Mouse (Mus musculus) heart, adult 9 months (tissue): ENCODE results near the gene Mfsd4b4.
"Not testable (repeated sequence)": the region's sequence is repeated elsewhere in the genome, so short reads cannot be mapped to it uniquely, and the experiment has no call there.

Experiments used
- DNase-seq, 2 experiments: peaks; one replicate each; pipeline ENCODE4 v3.0.0; 2022; ENCODE audit warnings: low spot score in 2 of 2

The Mfsd4b4 gene

GRCm38 (mm10) chr10:39898874-39899371 is at the start of gene Mfsd4b4:
Mfsd4b4 (minus strand) TSS chr10:39899238.
- peak; percentile 85 to 88 for DNase-seq

DNA sequence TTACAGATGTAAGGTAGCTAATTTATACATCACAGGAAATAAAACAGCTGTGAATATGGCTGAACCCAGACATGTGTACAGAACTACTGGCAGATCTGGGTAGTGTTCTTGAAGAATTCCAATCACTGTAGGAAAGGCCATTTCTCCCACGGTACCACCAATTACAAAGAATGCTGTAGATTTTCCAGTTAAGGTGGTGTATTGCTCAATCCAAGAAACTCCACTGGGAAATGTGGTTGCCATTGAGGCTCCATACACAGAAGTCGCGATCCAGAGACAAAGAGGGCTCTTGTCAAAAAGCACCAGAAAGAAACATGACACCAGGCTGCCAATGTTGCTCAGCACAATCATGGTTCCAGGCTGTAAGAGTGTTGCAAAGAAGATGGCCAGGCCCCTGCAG is 48.2 kb upstream of the Mfsd4b4 start:
- not testable (repeated sequence) for DNase-seq

DNA sequence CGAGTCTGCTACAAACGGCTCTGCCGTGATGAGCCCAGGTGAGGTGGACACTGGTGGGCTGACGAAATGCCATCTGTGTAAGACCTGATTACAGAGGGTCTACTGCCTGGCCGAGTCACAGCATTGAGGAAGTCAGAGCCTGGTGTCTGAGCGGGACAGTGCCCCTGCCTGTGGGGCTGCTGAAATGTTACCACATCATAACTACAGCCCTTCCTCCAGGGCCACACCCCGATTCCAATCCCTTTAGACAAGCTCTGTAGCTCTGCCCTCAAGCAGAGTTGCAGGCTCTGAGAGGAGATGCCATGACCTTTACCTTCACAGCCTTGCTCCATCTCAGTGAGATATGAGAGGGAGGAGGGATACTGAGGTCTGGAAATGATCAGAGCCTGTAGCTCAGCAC is 37.5 kb upstream of the Mfsd4b4 start:
- DNase-seq: no peak

DNA sequence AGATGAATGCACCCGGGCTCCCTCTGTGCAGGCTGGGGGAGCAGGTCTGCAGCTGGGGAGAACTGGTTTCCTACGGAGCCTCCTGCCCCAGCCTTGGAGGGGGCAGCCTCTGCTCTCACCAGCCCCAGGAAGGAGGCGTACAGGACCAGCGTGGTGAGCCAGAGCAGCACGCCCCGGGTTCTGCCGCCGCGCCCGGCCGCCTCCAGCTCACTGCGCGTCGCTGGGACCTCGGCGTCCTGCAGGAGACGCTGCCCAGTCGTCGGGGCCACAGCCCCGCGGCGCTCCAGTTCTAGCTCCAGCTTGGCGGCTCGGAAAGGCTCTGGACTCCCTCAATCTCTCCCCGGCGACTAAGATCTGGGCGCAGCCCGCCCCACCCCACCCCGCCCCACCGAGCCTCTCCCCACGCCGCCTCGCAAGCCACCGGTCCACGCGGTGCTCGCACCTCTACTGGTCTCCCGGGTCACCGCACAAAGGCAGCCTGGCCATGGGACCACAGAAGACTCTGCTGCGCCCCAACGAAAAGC is 27.6 kb upstream of the Mfsd4b4 start, which contains the start of gene Mfsd4b2:
Gene Mfsd4b2, minus strand, starts transcription at position 308 of the 524 bp plus-strand sequence.
- no peak for DNase-seq

- not testable (repeated sequence) for DNase-seq
Observed at GRCm38 (mm10) chr10:39924556-39924955, 25.5 kb upstream of the Mfsd4b4 start.

- DNase-seq: no peak
Observed at GRCm38 (mm10) chr10:39912616-39913015, 13.6 kb upstream of the Mfsd4b4 start.

DNA sequence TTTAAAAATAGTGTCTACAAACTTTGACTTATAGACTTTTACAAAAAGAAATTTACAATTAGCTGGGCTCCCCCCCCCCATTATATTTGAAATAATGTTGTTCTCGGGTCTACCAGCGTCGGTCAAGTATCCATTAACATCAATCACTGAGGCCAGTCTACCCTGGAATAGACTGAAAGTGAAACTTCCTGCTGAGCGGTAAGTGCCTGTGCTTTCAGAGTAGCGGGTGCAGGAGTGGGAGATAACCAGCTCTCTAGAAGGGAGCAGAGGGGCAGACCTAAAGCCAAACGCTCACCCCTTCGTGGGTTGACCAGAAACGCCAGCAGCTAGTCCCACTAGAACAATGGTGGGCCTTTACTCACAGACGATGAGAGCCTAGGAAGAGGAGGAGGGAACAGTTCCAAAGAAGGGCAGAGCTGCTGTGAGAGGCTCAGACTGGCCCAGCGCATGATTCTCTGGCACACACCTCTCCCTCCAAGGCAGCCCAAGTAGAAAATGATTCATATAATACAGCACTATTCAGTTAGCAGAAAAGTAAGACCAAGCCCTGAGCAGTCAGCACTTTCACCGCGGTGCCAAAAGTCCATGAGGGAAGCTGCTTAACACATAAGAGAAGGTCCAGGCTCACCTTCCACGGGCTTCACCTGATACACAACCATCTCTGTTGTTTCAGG is 9.9 kb upstream of the Mfsd4b4 start:
- no peak for DNase-seq

- DNase-seq: no peak
Observed at GRCm38 (mm10) chr10:39906799-39907658, 8.0 kb upstream of the Mfsd4b4 start.

DNA sequence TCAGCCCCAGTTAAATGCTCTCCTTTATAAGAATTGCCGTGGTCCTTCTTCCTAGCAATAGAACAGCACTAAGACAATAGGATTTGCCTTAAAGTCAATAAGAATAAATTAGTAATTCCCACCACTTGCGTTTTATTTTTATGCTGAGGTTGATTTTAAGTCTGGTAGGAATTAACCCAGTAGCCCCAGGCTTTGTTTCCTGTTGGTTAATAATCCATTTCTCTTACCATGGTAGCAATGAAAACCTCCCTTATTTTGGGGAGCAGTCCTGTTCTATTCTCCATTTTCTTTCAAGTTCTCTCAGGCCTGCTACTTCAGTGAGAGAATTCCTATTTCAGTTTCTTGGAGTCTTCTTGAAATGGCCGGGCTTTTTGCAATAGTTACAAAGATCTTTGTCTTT is 5.2 kb upstream of the Mfsd4b4 start:
- no peak for DNase-seq

- DNase-seq: no peak
Observed at GRCm38 (mm10) chr10:39896503-39896902, 2.5 kb downstream of the Mfsd4b4 start.

GRCm38 (mm10) chr10:39893702-39894697 is 5.0 kb downstream of the Mfsd4b4 start:
- no peak for DNase-seq

DNA sequence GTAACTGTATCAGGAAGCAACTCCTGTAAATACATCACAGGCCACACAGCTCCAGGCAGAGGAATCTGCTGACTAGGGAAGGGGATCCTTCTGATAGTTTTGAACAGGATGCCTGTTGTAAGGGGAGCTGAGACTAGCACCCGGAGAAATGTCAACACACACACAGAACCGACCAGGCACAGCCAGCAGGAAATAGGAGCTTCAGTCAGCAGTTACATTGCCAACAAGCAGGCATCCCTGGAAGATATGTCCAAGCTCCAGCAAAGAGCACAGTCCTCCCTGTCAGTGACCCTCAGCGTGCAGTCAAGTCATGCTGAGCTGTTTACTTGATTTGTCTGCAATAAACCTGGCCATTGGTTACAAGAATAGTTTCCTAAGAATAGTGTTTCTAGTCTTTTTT is 10.4 kb downstream of the Mfsd4b4 start:
- no peak for DNase-seq

- no peak for DNase-seq
Observed at GRCm38 (mm10) chr10:39865509-39865908, 33.5 kb downstream of the Mfsd4b4 start.

- no peak for DNase-seq
Observed at GRCm38 (mm10) chr10:39842621-39843020, 56.4 kb downstream of the Mfsd4b4 start.
